Mouse (Mus musculus) embryonic facial prominence, embryonic 11.5 days (tissue): Measurements from ENCODE around the gene Arih2. TPM values are rescaled to one million over a fixed set of nuclear protein-coding genes. Genes with fewer than 3 reads are reported as not detected.
A peak's percentile ranks its signal among the peaks of the same experiment; 100 is the strongest.

Source experiments
- ATAC-seq: fragments of 200-750 bp; cut with Nextera tagmentation; replicated peaks from 2 replicates; pipeline ENCODE4 v1.8.0; 2017; ENCODE audit warnings: low read depth; ENCODE audit not compliant: insufficient number of reproducible peaks, low FRiP score, low TSS enrichment
- DNase-seq: peaks from one replicate; pipeline ENCODE4 v3.0.0-alpha.2; 2015; ENCODE audit warnings: low spot score
- H3K27ac ChIP-seq: fragments of 300-500 bp; sonication (generic); replicated peaks from 2 replicates; pipeline ENCODE4 v1.5.1; 2014; ENCODE audit warnings: mild to moderate bottlenecking, low read depth, low read length, control low read depth
- H3K27me3 ChIP-seq: fragments of 300-500 bp; sonication (generic); 2 replicates; pipeline ENCODE4 v1.6.1; 2014; ENCODE audit warnings: mild to moderate bottlenecking, low read length, moderate library complexity, mixed read lengths; ENCODE audit not compliant: control insufficient read depth, insufficient read depth
- H3K36me3 ChIP-seq: fragments of 300-500 bp; sonication (generic); replicated peaks from 2 replicates; pipeline ENCODE4 v1.6.1; 2014; ENCODE audit warnings: low read depth, mild to moderate bottlenecking, low read length, moderate library complexity, mixed read lengths; ENCODE audit not compliant: control insufficient read depth, insufficient read depth
- H3K4me1 ChIP-seq: fragments of 300-500 bp; sonication (generic); 2 replicates; pipeline ENCODE4 v1.6.1; 2014; ENCODE audit warnings: low read length, mixed read lengths; ENCODE audit not compliant: control insufficient read depth, insufficient read depth
- H3K4me2 ChIP-seq: fragments of 300-500 bp; sonication (generic); 2 replicates; pipeline ENCODE4 v1.6.1; 2014; ENCODE audit warnings: low read depth, mild to moderate bottlenecking, control low read depth, low read length, moderate library complexity
- H3K4me3 ChIP-seq: fragments of 300-500 bp; sonication (generic); 2 replicates; pipeline ENCODE4 v1.5.1; 2014; ENCODE audit warnings: low read depth, low read length, control low read depth
- H3K9ac ChIP-seq: fragments of 300-500 bp; sonication (generic); replicated peaks from 2 replicates; pipeline ENCODE4 v1.6.1; 2014; ENCODE audit warnings: mild to moderate bottlenecking, control low read depth, low read length
- H3K9me3 ChIP-seq: fragments of 300-500 bp; sonication (generic); replicated peaks from 2 replicates; pipeline ENCODE4 v1.6.1; 2016; ENCODE audit warnings: mild to moderate bottlenecking, low read length, inconsistent platforms, mixed read lengths; ENCODE audit not compliant: control insufficient read depth
- WGBS: fragments of 180-500 bp; shearing (Covaris S2); extraction: QIAGEN DNeasy Blood & Tissue Kit; methylation state at CpG from one replicate; pipeline ENCODE4 v1.1.7; 2014; 5-methylcytosine and 5-hydroxymethylcytosine counted together
- polyA plus RNA-seq: library from polyadenylated mRNA; unstranded; fragments of >200 nt; fragmentation: Nextera tagmentation; extraction: Ambion mirVana; gene quantifications from 2 replicates; pipeline ENCODE4 v1.2.1, GENCODE M21; 2014

Gene Arih2
- 44.1 and 48.4 TPM in 2 replicates for polyA plus RNA-seq

DNA sequence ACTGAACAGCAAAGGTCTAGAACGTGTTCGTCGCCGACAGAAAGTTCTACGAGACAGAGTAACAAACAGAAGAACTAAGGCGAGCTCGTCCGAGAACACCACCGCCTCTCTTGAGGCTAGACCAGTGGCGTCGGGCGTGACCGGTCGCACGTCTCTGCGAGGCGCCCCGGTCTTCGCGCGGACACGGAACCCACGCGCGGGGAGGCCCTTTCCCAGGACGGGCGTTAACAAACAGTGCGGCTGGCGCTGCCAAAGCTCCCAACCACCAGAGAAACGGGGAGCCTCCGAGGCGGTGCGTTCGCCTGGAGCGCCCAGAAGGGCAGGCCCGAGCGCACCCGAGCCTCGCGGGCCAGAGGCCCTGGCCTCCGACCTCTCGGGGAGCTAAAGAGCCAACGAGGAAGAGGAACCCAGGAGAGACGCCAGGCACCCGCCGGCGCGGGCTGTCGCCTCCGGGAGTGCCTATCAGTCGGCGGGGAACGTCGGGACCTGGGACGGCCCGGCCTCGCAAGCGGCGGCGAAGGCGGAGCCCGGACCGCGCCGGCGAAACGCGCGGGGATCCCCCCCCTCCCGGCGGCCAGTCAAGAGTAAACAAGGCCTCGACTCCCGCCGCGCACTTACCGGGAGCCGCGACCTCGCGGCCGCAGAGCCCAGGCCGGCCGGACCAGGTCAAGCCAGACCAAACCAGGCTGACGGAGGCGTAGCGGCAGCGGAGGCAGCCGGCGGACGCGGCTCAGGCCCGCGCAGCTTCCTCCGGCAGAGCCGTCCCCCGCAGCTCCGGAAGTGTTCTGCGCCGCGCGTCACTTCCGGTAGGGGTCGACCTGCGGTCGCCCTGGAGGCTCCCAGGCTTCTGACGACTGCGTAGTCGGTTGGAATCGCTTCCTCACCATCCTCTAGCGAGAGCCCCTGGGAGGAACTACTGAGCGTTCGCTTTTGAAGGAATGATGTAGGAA, at the start of gene Arih2:
Gene Arih2, minus strand, starts transcription at position 776 of the 950 bp plus-strand sequence.
- Histone ChIP-seq H3K27ac (peak within 1 kb of the TSS; percentile 75), H3K9ac (peak within 1 kb of the TSS; percentile 72), H3K27me3 (no peaks in the 10 kb centered on the region), H3K36me3 (no peaks in the 10 kb centered on the region), H3K4me2 (peak within 1 kb of the TSS; percentile 84), H3K9me3 (no peaks in the 10 kb centered on the region), H3K4me3 (peak within 1 kb of the TSS; percentile 68), H3K4me1 (no peaks in the 10 kb centered on the region; the same call in 1 of the 2 replicates)
- DNase-seq (peak; percentile 96), ATAC-seq (peak; percentile 96)
- under 1% methylated on average over 98 of the region's 112 CpGs for WGBS

- Histone ChIP-seq H3K4me3 (no peak overlapping the region), H3K4me1 (peaks cover 3% of the 10 kb centered on the region; the same call in 1 of the 2 replicates), H3K36me3 (no peaks in the 10 kb centered on the region), H3K4me2 (no peak overlapping the region), H3K9ac (no peak overlapping the region), H3K27me3 (no peaks in the 10 kb centered on the region), H3K27ac (no peak overlapping the region), H3K9me3 (no peaks in the 10 kb centered on the region)
- DNase-seq, result no peak
- WGBS, result 68% methylated on average over 1 of the region's 1 CpGs
- ATAC-seq, result no peak
These were observed 45.3 kb upstream of the Arih2 start for GRCm38 (mm10) chr9:108694533-108694932.

- no peak overlapping the region for H3K9ac ChIP-seq
- ATAC-seq (no peak), DNase-seq (no peak)
- H3K27me3 ChIP-seq, result no peaks in the 10 kb centered on the region
- WGBS, result 70% methylated on average over 4 of the region's 4 CpGs
- no peaks in the 10 kb centered on the region for H3K36me3 ChIP-seq
- peaks cover 3% of the 10 kb centered on the region; the same call in 1 of the 2 replicates for H3K4me1 ChIP-seq
- no peak overlapping the region for H3K27ac ChIP-seq
- H3K9me3 ChIP-seq, result no peaks in the 10 kb centered on the region
- H3K4me2 ChIP-seq, result no peak overlapping the region
- H3K4me3 ChIP-seq, result no peak overlapping the region
These were observed 44.8 kb upstream of the Arih2 start for GRCm38 (mm10) chr9:108693946-108694345.

GRCm38 (mm10) chr9:108692226-108693041, 43.2 kb upstream of the Arih2 start:
- no peaks in the 10 kb centered on the region for H3K9me3 ChIP-seq
- H3K27me3 ChIP-seq, result no peaks in the 10 kb centered on the region
- H3K36me3 ChIP-seq, result no peaks in the 10 kb centered on the region
- peaks cover 3% of the 10 kb centered on the region; the same call in 1 of the 2 replicates for H3K4me1 ChIP-seq
- H3K9ac ChIP-seq, result peak overlapping the region; percentile 82
- H3K4me2 ChIP-seq, result peak overlapping the region; percentile 96
- no peak overlapping the region for H3K27ac ChIP-seq
- DNase-seq, result peak; percentile 78
- H3K4me3 ChIP-seq, result peak overlapping the region; percentile 78
- ATAC-seq, result peak; percentile 68
- under 1% methylated on average over 86 of the region's 92 CpGs for WGBS

- Histone ChIP-seq H3K9me3 (no peaks in the 10 kb centered on the region), H3K4me2 (peak overlapping the region; percentile 96), H3K9ac (peak overlapping the region; percentile 82), H3K4me1 (peaks cover 3% of the 10 kb centered on the region; the same call in 1 of the 2 replicates), H3K27me3 (no peaks in the 10 kb centered on the region), H3K4me3 (peak overlapping the region; percentile 78), H3K27ac (no peak overlapping the region), H3K36me3 (no peaks in the 10 kb centered on the region)
- 0% methylated on average over 35 of the region's 42 CpGs for WGBS
- ATAC-seq (peak; percentile 79), DNase-seq (peak; percentile 90)
These were observed 42.6 kb upstream of the Arih2 start for GRCm38 (mm10) chr9:108691846-108692225.

- H3K9ac ChIP-seq, result peak overlapping the region; percentile 82
- H3K9me3 ChIP-seq, result no peaks in the 10 kb centered on the region
- 66% methylated on average over 8 of the region's 8 CpGs for WGBS
- peak overlapping the region; percentile 96 for H3K4me2 ChIP-seq
- H3K36me3 ChIP-seq, result no peaks in the 10 kb centered on the region
- no peak for ATAC-seq
- peaks cover 3% of the 10 kb centered on the region; the same call in 1 of the 2 replicates for H3K4me1 ChIP-seq
- DNase-seq, result no peak
- no peak overlapping the region for H3K4me3 ChIP-seq
- no peaks in the 10 kb centered on the region for H3K27me3 ChIP-seq
- H3K27ac ChIP-seq, result no peak overlapping the region
These were observed 42.2 kb upstream of the Arih2 start for GRCm38 (mm10) chr9:108691371-108691770.

DNA sequence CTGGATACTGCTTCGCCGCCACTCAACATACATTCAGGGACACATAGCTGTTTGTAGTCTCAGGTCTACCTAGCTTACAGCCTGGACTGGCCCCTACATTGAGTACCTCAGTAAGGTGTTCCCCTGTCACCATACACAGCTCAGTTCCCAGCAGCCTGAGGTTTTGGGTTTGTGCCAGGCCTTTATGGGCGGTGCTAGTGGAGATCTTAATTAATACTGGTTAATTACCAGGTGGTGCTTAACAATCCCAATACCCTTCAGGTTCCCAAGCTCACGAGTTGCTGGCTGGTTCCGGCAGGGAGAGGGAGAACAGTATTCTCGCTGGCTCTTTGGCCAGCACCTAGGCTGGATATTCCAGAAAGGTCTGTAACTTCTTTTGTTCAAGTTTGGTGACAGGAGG, 41.7 kb upstream of the Arih2 start:
- H3K4me1 ChIP-seq, result peaks cover 3% of the 10 kb centered on the region; the same call in 1 of the 2 replicates
- no peaks in the 10 kb centered on the region for H3K27me3 ChIP-seq
- H3K36me3 ChIP-seq, result no peaks in the 10 kb centered on the region
- no peak overlapping the region for H3K4me2 ChIP-seq
- 90% methylated on average over 6 of the region's 6 CpGs for WGBS
- no peak overlapping the region for H3K9ac ChIP-seq
- ATAC-seq (no peak), DNase-seq (no peak)
- no peak overlapping the region for H3K27ac ChIP-seq
- H3K4me3 ChIP-seq, result no peak overlapping the region
- H3K9me3 ChIP-seq, result no peaks in the 10 kb centered on the region
